8 mouse cellular contexts compared by ENCODE assay signal in genomic region chr1:161766656-161767055, GRCm38 (mm10). TPM values are rescaled to one million over a fixed set of nuclear protein-coding genes. Genes with fewer than 3 reads are reported as not detected.
A peak's percentile ranks its signal among the peaks of the same experiment; 100 is the strongest.
DNase-seq lines count a peak whose midpoint lies in the region; TF ChIP-seq lines count a peak whose summit lies in the region.

No protein-coding gene starts in this region.

- H3K4me1 ChIP-seq in megakaryocyte, embryonic 14.5 days: peaks cover 18% of the 10 kb centered on the region

- peak overlapping the region; percentile 89 for H3K4me3 ChIP-seq in megakaryocyte, embryonic 14.5 days (replicated peaks)
- no peak overlapping the region for H3K4me3 ChIP-seq in left cerebral cortex, adult 2 months

- no peak overlapping the region for H3K27ac ChIP-seq in left cerebral cortex, adult 2 months

- H3K36me3 ChIP-seq in megakaryocyte, embryonic 14.5 days (replicated peaks; ENCODE audit: low read length): no peaks in the 10 kb centered on the region

- intact Hi-C loops in heart, postnatal 36 days (cut with DNase I): no loop called here
- intact Hi-C loops in left cerebral cortex, adult 2 months (cut with DNase I): no loop called here

- no peaks in the 10 kb centered on the region for H3K9me3 ChIP-seq in megakaryocyte, embryonic 14.5 days

- TF ChIP-seq CTCF in left cerebral cortex, adult 2 months (IDR thresholded peaks at IDR 0.05): no peak

- H3K27me3 ChIP-seq in megakaryocyte, embryonic 14.5 days (replicated peaks): peaks cover 38% of the 10 kb centered on the region

- DNase-seq in adrenal gland, postnatal 14 days: peak; percentile 58
- no peak for DNase-seq in adrenal gland, postnatal 4 days (ENCODE audit: low spot score in 2 of 2)
- DNase-seq in T-cell, adult 2 months (ENCODE audit: low spot score): peak; percentile 96
- DNase-seq in heart, postnatal 36 days: peak; percentile 12 to 42
- DNase-seq in yolk sac, embryonic 10.5 days (ENCODE audit: low spot score): peak; percentile 34
- DNase-seq in left cerebral cortex, adult 2 months (ENCODE audit: extremely low spot score in 1 of 2, low spot score in 2 of 2): no peak
- DNase-seq in layer of hippocampus, postnatal 36 days: no peak

RNA-seq across cellular contexts. Expression of gene Fasl, which starts 21.6 kb away (rescaled TPM):
- not detected in 2 replicates for total RNA-seq in adrenal gland, postnatal 14 days (2021)
- total RNA-seq in adrenal gland, postnatal 4 days (2021): not detected
- total RNA-seq in heart, postnatal 36 days (2021): not detected
- polyA plus RNA-seq in megakaryocyte, embryonic 14.5 days (2012; ENCODE audit: insufficient read depth, low replicate concordance): 0.09 and 2.0 TPM in 2 replicates
- total RNA-seq in left cerebral cortex, adult 2 months (2021): under 1 TPM; 0.18 to 0.23 TPM
- total RNA-seq in layer of hippocampus, postnatal 36 days (2021): under 1 TPM in 1 of 2 experiments, not detected in 1; 0.30 TPM

Comparison
In these comparisons a context has a peak if more than half of its experiments do, and no peak if none do; other contexts are left out.
1. DNase-seq: peak in adrenal gland, postnatal 14 days (single experiment), T-cell, adult 2 months (single experiment), heart, postnatal 36 days (2 of 2) and yolk sac, embryonic 10.5 days (single experiment); none in adrenal gland, postnatal 4 days (0 of 2), left cerebral cortex, adult 2 months (0 of 2) and layer of hippocampus, postnatal 36 days (0 of 2).